Mouse (Mus musculus) bone marrow, adult 2 months (tissue): Measurements from ENCODE around the gene Dnaja2.

Source experiments
- CTCF ChIP-seq: fragments of 200-500 bp; IDR thresholded peaks from 2 replicates; pipeline ENCODE4 v1.5.1; 2011; ENCODE audit warnings: low read length, control low read depth; ENCODE audit not compliant: control insufficient read depth, insufficient read depth
- POLR2A ChIP-seq: fragments of 200-500 bp; IDR thresholded peaks from 2 replicates; pipeline ENCODE4 v1.6.1; 2011; ENCODE audit warnings: low read depth, mild to moderate bottlenecking, control low read depth, low read length, borderline replicate concordance; ENCODE audit not compliant: control insufficient read depth

DNA sequence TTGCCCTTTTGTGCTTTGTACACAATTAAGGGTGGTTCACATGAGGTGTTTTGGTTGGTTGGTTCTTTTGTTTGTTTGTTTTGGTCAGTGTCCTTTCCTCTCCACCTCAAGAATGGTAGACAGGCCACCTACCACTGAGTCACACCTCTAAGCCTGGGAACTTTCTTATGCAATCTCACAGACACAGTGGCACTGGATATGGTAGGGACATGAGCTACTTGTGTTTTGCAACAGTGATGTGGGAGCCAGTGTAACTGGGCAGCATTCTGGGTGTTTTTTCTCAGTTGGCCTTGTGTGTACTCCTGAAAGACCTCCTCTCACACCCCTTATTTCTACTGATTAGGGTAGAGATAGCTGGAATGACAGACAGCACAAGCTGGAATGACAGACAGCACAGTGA, 66.5 kb downstream of the Dnaja2 start:
- TF ChIP-seq CTCF: no peak
- TF ChIP-seq POLR2A: no peak
